Mouse (Mus musculus): ENCODE results near the gene Racgap1.

The Racgap1 gene

DNA sequence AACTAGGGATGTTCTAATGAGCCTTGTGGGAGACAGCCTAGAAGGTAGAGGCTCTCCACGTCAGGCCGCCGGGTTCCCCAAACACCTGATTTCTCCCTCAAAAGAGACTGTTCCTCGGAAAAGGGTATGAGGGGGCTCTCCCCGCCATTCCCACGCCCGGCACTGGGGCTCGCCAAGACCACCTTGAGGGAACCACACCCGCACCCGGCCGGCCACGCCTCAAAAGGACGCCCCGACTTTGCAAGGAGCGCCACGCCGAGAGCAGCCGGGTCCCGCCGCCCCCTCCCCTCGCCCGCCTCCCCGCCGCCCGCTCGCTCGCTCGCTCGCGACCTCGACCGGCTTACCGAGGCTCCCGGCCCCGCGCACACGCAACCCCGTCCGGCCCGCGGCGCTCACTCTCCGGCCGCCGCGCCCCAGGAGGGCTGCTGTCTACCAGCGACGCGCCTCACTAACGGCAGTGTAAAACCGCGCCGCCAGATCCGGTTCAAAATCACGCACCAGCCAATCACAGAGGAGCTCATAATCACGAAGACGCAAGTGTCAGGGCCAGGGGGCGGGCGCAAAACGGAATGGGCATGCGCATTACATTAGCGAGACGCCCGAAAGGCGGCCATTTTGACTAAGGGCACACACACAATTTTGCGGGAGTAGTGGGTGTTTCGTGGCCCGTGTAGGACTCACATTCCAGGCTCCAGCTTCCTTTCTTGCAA, at the start of gene Racgap1:
Racgap1 (minus strand) TSS at position 494 of the 710 bp plus-strand sequence.
- peak; percentile 93 to 95 for DNase-seq

GRCm38 (mm10) chr15:99700219-99701106, 49.0 kb upstream of the Racgap1 start:
- no peak for DNase-seq

DNA sequence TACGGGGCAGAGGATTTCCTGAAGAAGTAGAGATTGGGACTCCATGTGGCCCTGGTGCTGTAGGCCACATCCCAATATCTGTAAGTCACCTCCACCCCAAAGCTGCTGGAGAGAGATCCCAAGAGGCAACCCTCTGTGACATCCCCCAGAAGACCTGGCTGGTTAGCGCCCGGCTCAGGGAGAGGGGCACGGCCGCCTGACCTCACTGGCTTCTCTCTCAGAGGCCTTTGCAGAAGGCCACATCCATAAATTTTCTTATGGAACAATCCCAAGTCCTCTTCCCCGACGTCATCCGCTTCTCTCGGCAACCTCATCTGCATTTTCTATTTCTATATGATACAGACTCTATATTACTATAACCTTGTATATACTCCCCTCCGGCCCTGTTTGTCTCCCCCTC, 48.3 kb upstream of the Racgap1 start:
- DNase-seq: no peak

GRCm38 (mm10) chr15:99698533-99699085, 47.2 kb upstream of the Racgap1 start:
- DNase-seq: no peak

- DNase-seq: no peak
These were observed 45.9 kb upstream of the Racgap1 start for GRCm38 (mm10) chr15:99697309-99697708.

DNA sequence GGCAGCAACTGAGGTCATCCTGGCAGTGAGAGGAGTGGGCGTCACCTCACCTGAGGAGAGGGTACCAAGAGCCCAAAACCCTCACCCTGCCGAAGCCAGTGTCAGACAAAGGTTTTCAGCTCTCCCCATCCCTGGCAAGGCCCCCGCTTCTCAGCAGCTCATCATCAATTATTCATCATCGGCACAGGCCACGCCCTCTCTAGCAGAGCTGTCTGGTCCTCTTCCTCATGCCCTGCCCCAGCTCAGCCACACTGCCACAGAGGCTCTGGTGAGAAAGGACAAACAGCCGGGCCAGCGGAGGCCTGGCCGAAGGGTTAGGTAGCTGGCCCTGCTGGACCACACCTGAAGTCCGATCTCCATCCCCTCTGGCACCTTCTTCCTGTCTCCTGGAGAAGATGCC, 40.5 kb upstream of the Racgap1 start:
- no peak for DNase-seq

- no peak for DNase-seq
These were observed 39.5 kb upstream of the Racgap1 start for GRCm38 (mm10) chr15:99690924-99691323.

- DNase-seq: no peak
These were observed 37.3 kb upstream of the Racgap1 start for GRCm38 (mm10) chr15:99688712-99689111.

DNA sequence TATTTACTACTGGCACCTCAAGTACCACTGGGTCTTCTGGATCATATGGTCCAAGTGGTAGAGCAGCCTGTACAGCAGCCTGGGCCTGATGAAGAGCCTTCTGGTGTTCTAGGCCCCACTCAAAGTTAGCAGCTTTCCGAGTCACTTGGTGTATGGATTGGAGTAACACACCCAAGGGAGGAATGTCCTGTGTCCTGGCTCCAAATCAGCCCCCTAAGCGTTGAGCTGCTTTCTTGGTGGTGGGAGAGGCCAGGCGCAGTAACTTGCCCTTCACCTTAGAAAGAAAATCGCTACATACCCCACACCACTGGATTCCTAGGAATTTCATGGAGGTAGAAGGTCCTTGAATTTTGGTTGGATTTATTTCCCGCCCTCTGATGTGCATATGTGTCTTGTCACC, 32.7 kb upstream of the Racgap1 start:
- DNase-seq: no peak

- no peak for DNase-seq
These were observed 31.4 kb upstream of the Racgap1 start for GRCm38 (mm10) chr15:99682880-99683279.

DNA sequence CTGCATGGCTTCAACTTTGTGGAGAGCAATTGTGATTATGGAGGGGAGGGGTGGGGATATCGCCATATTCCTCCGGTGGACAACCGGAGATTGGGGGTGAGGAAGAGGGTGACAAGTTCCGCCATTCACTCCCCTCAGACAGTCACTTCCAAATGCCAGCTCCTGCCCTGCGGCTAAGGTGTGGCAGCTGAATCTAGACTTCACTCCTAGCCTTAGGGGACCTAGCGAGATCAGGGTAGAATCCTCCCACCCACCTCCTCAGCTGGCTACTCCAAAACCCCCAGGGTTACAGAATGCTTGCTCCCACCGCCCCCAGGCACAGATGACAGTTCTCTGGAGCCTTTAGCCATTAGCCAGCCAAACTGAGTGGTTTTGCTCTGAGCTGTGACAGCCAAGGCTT, 27.6 kb upstream of the Racgap1 start:
- DNase-seq: no peak

DNA sequence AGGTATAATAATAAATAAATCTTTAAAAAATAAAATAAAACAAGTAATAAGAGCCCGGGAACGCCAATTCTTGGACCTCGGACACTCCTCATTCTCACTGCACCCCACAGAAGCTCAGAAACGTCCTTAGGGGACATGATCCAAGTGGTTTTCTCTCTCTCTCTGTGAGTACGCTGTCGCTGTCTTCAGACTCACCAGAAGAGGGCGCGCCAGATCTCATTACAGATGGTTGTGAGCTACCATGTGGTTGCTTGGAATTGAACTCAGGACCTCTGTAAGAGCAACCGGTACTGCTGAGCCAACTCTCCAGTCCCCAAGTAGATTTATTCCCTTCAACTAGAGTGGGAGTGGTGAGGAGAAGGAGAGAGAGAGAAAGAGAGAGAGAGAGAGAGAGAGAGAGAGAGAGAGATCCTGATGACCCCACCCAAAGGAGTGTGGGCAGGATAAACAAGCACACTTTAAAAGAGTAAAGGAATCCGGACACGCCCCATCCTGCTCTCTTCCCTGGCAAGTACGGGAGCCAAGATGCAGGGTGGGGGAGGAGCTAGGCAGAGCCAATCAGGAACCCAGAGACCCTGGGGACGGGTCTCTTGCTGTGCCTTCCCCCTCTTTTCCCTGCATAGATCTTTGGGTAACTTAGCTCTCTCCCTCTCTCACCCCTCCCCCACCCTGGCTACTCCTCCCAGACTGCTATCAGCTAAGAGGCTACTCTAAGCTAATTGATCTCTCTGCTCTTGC, 26.8 kb upstream of the Racgap1 start:
- no peak for DNase-seq

DNA sequence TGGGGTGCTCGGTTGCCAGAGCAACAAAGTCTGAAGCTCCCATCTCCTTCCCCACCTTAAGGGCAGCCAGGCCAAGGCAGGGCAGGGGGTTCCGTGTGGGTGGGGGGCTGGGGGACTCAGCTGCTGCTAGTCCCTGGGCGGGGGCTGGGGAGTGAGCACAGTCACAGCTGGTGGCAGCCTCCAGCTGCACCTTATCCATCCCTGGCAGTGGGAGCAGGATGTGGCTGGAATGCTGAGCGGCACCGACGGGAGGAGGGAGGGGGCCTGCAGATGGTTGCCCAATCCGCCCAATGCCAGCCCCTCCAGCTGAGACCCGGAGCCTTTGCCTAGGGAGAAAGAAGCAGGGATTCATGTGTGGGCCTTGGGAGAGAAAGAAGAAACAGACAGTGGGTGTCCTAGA, 25.6 kb upstream of the Racgap1 start:
- no peak for DNase-seq

- DNase-seq: no peak
These were observed 23.4 kb upstream of the Racgap1 start for GRCm38 (mm10) chr15:99674866-99675265.

GRCm38 (mm10) chr15:99671783-99672182, 20.3 kb upstream of the Racgap1 start:
- no peak for DNase-seq

DNA sequence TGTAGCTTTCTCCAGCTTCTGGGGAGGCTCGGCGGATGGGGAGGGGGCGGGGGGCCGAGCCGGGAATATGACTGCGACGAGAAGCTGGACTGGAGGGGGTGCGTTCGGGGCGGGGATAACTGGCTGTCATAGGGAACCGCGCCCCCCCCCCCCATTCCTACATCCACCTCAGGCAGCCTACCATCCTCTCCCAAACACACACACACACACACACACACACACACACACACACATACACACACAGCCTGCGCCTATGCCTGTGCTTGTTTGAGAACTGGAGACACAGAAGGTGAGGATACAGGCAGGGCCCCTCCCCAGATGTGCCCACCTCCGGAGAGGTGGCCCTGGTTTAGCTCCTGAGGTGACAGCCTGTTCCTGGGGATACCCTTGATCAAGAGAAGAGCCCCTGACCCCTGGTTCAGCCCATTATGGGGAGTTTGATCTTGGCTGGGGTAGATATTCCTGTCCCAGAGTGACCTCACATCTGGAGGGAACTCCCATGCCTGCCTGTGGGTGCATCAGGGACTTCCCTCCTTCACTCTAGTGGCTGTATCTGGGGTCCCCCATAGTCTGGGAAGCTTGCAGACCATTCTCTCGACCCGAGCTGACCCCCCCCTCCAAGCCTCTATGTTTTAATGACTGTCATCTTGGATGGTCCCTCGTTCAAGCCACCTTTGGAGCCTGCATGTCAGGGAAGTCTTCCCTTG, 19.7 kb upstream of the Racgap1 start:
- DNase-seq: no peak

- DNase-seq: no peak
These were observed 18.8 kb upstream of the Racgap1 start, which contains the start of gene Asic1 for GRCm38 (mm10) chr15:99670154-99670821. Gene Asic1 (plus strand): TSS chr15:99670368.

- no peak for DNase-seq
These were observed 17.9 kb upstream of the Racgap1 start for GRCm38 (mm10) chr15:99669392-99669791.

GRCm38 (mm10) chr15:99668881-99669280, 17.4 kb upstream of the Racgap1 start:
- peak; percentile 41 to 42 for DNase-seq

DNA sequence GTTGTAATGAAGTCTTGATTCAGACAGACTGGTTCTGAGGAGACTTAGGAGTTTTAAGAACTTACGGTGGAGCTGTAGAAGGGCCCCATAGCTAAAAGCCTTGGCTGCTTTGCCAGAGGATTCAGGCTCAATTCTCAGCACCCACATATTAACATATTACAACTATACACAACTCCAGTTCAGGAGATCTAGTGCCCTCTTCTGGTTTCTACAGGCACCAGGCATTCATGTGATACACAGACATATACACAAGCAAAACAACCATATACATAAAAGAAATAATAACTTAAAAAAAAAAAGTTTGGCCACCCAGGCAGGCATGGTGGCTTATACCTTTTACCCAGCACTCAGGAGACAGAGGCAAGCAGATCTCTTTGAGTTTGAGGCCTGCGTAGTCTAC, 16.1 kb upstream of the Racgap1 start:
- no peak for DNase-seq

GRCm38 (mm10) chr15:99664600-99665451, 13.4 kb upstream of the Racgap1 start:
- no peak for DNase-seq
